Mouse (Mus musculus) ES-Bruce4 (cell line): ENCODE data around the gene Eif5a. TPM values are rescaled to one million over a fixed set of nuclear protein-coding genes. Genes with fewer than 3 reads are reported as not detected.
A peak's percentile ranks its signal among the peaks of the same experiment; 100 is the strongest.

Source experiments
- H3K27ac ChIP-seq: 2 replicates; pipeline ENCODE4 v1.5.1; 2012; ENCODE audit warnings: low read length, inconsistent platforms; ENCODE audit not compliant: insufficient read depth
- H3K27me3 ChIP-seq: 2 replicates; pipeline ENCODE4 v1.6.1; 2012; ENCODE audit warnings: mild to moderate bottlenecking, low read length, inconsistent platforms; ENCODE audit not compliant: control insufficient read depth, poor library complexity, insufficient read depth, severe bottlenecking
- H3K36me3 ChIP-seq: 2 replicates; pipeline ENCODE4 v1.6.1; 2012; ENCODE audit warnings: inconsistent platforms, mild to moderate bottlenecking, low read length, moderate library complexity; ENCODE audit not compliant: control insufficient read depth, poor library complexity, insufficient read depth, severe bottlenecking
- H3K4me1 ChIP-seq: one replicate; pipeline ENCODE4 v1.8.1; 2011; ENCODE audit warnings: low read length; ENCODE audit not compliant: control insufficient read depth, insufficient read depth
- H3K4me3 ChIP-seq: 2 replicates; pipeline ENCODE4 v1.5.1; 2011; ENCODE audit warnings: low read depth, mild to moderate bottlenecking, low read length
- H3K9ac ChIP-seq: 2 replicates; pipeline ENCODE4 v1.6.1; 2012; ENCODE audit warnings: low read depth, mild to moderate bottlenecking, inconsistent platforms; ENCODE audit not compliant: poor library complexity, severe bottlenecking
- H3K9me3 ChIP-seq: replicated peaks from 2 replicates; pipeline ENCODE4 v1.6.1; 2012; ENCODE audit warnings: mild to moderate bottlenecking, low read length, inconsistent platforms; ENCODE audit not compliant: control insufficient read depth, poor library complexity, insufficient read depth, severe bottlenecking
- CTCF ChIP-seq: IDR thresholded peaks from one replicate; pipeline ENCODE4 v1.8.1; 2011; ENCODE audit warnings: low read depth, low read length
- EP300 ChIP-seq: IDR thresholded peaks from 2 replicates; pipeline ENCODE4 v1.6.1; 2011; ENCODE audit warnings: low read depth, low read length; ENCODE audit not compliant: insufficient read depth
- POLR2A ChIP-seq: IDR thresholded peaks from one replicate; pipeline ENCODE4 v1.8.1; 2011; ENCODE audit warnings: low read length; ENCODE audit not compliant: insufficient read depth
- polyA plus RNA-seq: library from polyadenylated mRNA; stranded (reverse); fragments of >200 nt; gene quantifications from 2 replicates; pipeline ENCODE4 v1.2.4, GENCODE M21; 2011; ENCODE audit warnings: low read depth; ENCODE audit not compliant: missing spikeins, insufficient read depth, insufficient read length

The Eif5a gene
- polyA plus RNA-seq, 1 experiment, result 1,015 TPM

GRCm38 (mm10) chr11:69879711-69880110 lies 42.0 kb downstream of the Eif5a start:
- Histone ChIP-seq H3K4me3 (peak overlapping the region; percentile 8), H3K4me1 (peaks cover 1% of the 10 kb centered on the region), H3K9me3 (no peaks in the 10 kb centered on the region), H3K9ac (peak overlapping the region; percentile 49), H3K27me3 (no peaks in the 10 kb centered on the region), H3K27ac (no peak overlapping the region), H3K36me3 (no peaks in the 10 kb centered on the region)
- no peak for TF ChIP-seq EP300

- Histone ChIP-seq H3K36me3 (no peaks in the 10 kb centered on the region), H3K4me1 (peaks cover 1% of the 10 kb centered on the region), H3K9me3 (no peaks in the 10 kb centered on the region), H3K9ac (peak overlapping the region; percentile 49; the same call in 1 of the 2 replicates), H3K27me3 (no peaks in the 10 kb centered on the region), H3K4me3 (no peak overlapping the region), H3K27ac (no peak overlapping the region)
- TF ChIP-seq CTCF (no peak), POLR2A (no peak), EP300 (no peak)
Observed at GRCm38 (mm10) chr11:69878952-69879351, 42.8 kb downstream of the Eif5a start.

GRCm38 (mm10) chr11:69878399-69878798 lies 43.4 kb downstream of the Eif5a start:
- no peak overlapping the region for H3K4me3 ChIP-seq
- TF ChIP-seq CTCF (no peak), EP300 (no peak), POLR2A (no peak)
- peaks cover 1% of the 10 kb centered on the region for H3K4me1 ChIP-seq
- no peaks in the 10 kb centered on the region for H3K36me3 ChIP-seq
- H3K9me3 ChIP-seq, result no peaks in the 10 kb centered on the region
- H3K27ac ChIP-seq, result no peak overlapping the region
- no peaks in the 10 kb centered on the region for H3K27me3 ChIP-seq
- peak overlapping the region; percentile 79; the same call in 1 of the 2 replicates for H3K9ac ChIP-seq

- H3K9me3 ChIP-seq, result no peaks in the 10 kb centered on the region
- H3K36me3 ChIP-seq, result no peaks in the 10 kb centered on the region
- H3K9ac ChIP-seq, result peak within 1 kb of the TSS; percentile 79
- H3K4me3 ChIP-seq, result peak within 1 kb of the TSS; percentile 32
- H3K4me1 ChIP-seq, result peaks cover 1% of the 10 kb centered on the region
- peak within 1 kb of the TSS; percentile 81 for H3K27ac ChIP-seq
- H3K27me3 ChIP-seq, result no peaks in the 10 kb centered on the region
- TF ChIP-seq EP300, result no peak
- no peak for TF ChIP-seq CTCF
- TF ChIP-seq POLR2A, result no peak
Observed at GRCm38 (mm10) chr11:69877878-69878277, 43.9 kb downstream of the Eif5a start, which contains the start of gene Tmem95. Gene Tmem95 (minus strand): TSS chr11:69878018.

- peak overlapping the region; percentile 81 for H3K27ac ChIP-seq
- no peaks in the 10 kb centered on the region for H3K36me3 ChIP-seq
- peak overlapping the region; percentile 32 for H3K4me3 ChIP-seq
- no peaks in the 10 kb centered on the region for H3K9me3 ChIP-seq
- peaks cover 1% of the 10 kb centered on the region for H3K4me1 ChIP-seq
- peak; percentile 85 for TF ChIP-seq CTCF
- no peak for TF ChIP-seq POLR2A
- TF ChIP-seq EP300, result peak; percentile 59; the same call in 1 of the 2 replicates
- no peaks in the 10 kb centered on the region for H3K27me3 ChIP-seq
- peak overlapping the region; percentile 79 for H3K9ac ChIP-seq
Observed at GRCm38 (mm10) chr11:69876867-69877266, 44.9 kb downstream of the Eif5a start.

GRCm38 (mm10) chr11:69876186-69876585 lies 45.6 kb downstream of the Eif5a start:
- H3K4me1 ChIP-seq, result peaks cover 1% of the 10 kb centered on the region
- H3K27ac ChIP-seq, result peak overlapping the region; percentile 29; the same call in 1 of the 2 replicates

More at GRCm38 (mm10) chr11:69876186-69876585, 45.6 kb downstream of the Eif5a start:
- no peak overlapping the region for H3K4me3 ChIP-seq
- H3K9ac ChIP-seq, result peak overlapping the region; percentile 79; the same call in 1 of the 2 replicates
- no peaks in the 10 kb centered on the region for H3K9me3 ChIP-seq
- no peaks in the 10 kb centered on the region for H3K36me3 ChIP-seq
- TF ChIP-seq EP300 (no peak), POLR2A (no peak), CTCF (no peak)
- H3K27me3 ChIP-seq, result no peaks in the 10 kb centered on the region
